Mouse (Mus musculus) lung, embryonic 14.5 days (tissue): ENCODE measurements around the gene Col25a1. TPM values are rescaled to one million over a fixed set of nuclear protein-coding genes. Genes with fewer than 3 reads are reported as not detected.

ENCODE experiments used
- ATAC-seq: fragments of 200-750 bp; cut with Nextera tagmentation; 2 replicates; pipeline ENCODE4 v1.8.0; 2017; ENCODE audit warnings: mild to moderate bottlenecking, moderate TSS enrichment, moderate library complexity; ENCODE audit not compliant: insufficient read depth
- DNase-seq: peaks from one replicate; pipeline ENCODE4 v3.0.0-alpha.2; 2015
- H3K27ac ChIP-seq: fragments of 300-500 bp; sonication (generic); 2 replicates; pipeline ENCODE4 v1.5.1; 2014; ENCODE audit warnings: low read depth, mild to moderate bottlenecking, moderate library complexity
- H3K27me3 ChIP-seq: fragments of 300-500 bp; sonication (generic); 2 replicates; pipeline ENCODE4 v1.6.1; 2014; ENCODE audit warnings: low read length, control low read depth; ENCODE audit not compliant: insufficient read depth
- H3K36me3 ChIP-seq: fragments of 300-500 bp; sonication (generic); 2 replicates; pipeline ENCODE4 v1.6.1; 2014; ENCODE audit warnings: control low read depth; ENCODE audit not compliant: insufficient read depth
- H3K4me1 ChIP-seq: fragments of 300-500 bp; sonication (generic); 2 replicates; pipeline ENCODE4 v1.6.1; 2014; ENCODE audit warnings: antibody characterized with exemption, control low read depth; ENCODE audit not compliant: insufficient read depth
- H3K4me2 ChIP-seq: fragments of 300-500 bp; sonication (generic); 2 replicates; pipeline ENCODE4 v1.6.1; 2014; ENCODE audit warnings: mild to moderate bottlenecking
- H3K4me3 ChIP-seq: fragments of 300-500 bp; sonication (generic); 2 replicates; pipeline ENCODE4 v1.5.1; 2014; ENCODE audit warnings: low read depth, low read length
- H3K9ac ChIP-seq: fragments of 300-500 bp; sonication (generic); 2 replicates; pipeline ENCODE4 v1.6.1; 2014
- H3K9me3 ChIP-seq: fragments of 300-500 bp; sonication (generic); 2 replicates; pipeline ENCODE4 v1.6.1; 2016; ENCODE audit warnings: low read depth, low read length, control low read depth
- CTCF ChIP-seq: IDR thresholded peaks from 2 replicates; pipeline ENCODE4 v1.5.1; 2016; ENCODE audit warnings: antibody characterized with exemption, low read depth
- WGBS: fragments of 180-500 bp; shearing (Covaris S2); extraction: QIAGEN DNeasy Blood & Tissue Kit; methylation state at CpG from one replicate; pipeline ENCODE4 v1.1.7; 2014; 5-methylcytosine and 5-hydroxymethylcytosine counted together
- polyA plus RNA-seq: library from polyadenylated mRNA; unstranded; fragments of >200 nt; fragmentation: Nextera tagmentation; extraction: Ambion mirVana; gene quantifications from 2 replicates; pipeline ENCODE4 v1.2.1, GENCODE M21; 2014

Col25a1 gene
- polyA plus RNA-seq, 1 experiment from 2014 or later: 17.0 TPM

GRCm38 (mm10) chr3:130242647-130243296 lies 111.5 kb downstream of the Col25a1 start:
- H3K9me3 ChIP-seq: no peaks in the 10 kb centered on the region
- no peak overlapping the region for H3K4me3 ChIP-seq
- peak; percentile 42 for DNase-seq
- TF ChIP-seq CTCF: no peak
- H3K27ac ChIP-seq: no peak overlapping the region
- no peaks in the 10 kb centered on the region for H3K36me3 ChIP-seq
- no peaks in the 10 kb centered on the region for H3K27me3 ChIP-seq
- peaks cover 3% of the 10 kb centered on the region; the same call in 1 of the 2 replicates for H3K4me1 ChIP-seq
- H3K9ac ChIP-seq: no peak overlapping the region
- no peak overlapping the region for H3K4me2 ChIP-seq
- WGBS: 54% methylated on average over 8 of the region's 8 CpGs
- ATAC-seq: no peak

DNA sequence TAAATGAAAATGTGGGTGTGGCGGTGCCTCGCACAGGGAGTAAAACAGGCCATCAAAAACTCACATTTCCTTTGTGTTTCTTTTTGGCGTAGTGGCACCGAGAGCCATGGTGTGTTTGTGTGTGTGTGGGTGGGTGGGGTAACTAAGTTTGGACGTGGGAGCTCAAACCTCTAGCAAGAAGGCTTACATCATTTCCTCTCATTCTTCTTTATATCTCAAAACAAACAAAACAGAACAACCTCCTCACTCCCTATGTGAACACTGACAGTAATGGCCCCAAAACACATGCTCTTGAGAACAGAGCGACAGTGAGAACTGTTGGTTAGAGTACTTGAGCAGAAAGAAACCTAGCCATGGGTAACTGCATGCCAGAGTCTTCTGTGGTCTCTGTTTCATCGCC lies 121.1 kb downstream of the Col25a1 start:
- no peaks in the 10 kb centered on the region for H3K36me3 ChIP-seq
- no peak overlapping the region for H3K4me3 ChIP-seq
- TF ChIP-seq CTCF: no peak
- WGBS: 71% methylated on average over 7 of the region's 7 CpGs
- no peaks in the 10 kb centered on the region for H3K9me3 ChIP-seq
- H3K27ac ChIP-seq: no peak overlapping the region
- ATAC-seq: no peak
- no peak for DNase-seq
- no peaks in the 10 kb centered on the region for H3K4me1 ChIP-seq
- H3K9ac ChIP-seq: no peak overlapping the region
- no peaks in the 10 kb centered on the region for H3K27me3 ChIP-seq
- no peak overlapping the region for H3K4me2 ChIP-seq

DNA sequence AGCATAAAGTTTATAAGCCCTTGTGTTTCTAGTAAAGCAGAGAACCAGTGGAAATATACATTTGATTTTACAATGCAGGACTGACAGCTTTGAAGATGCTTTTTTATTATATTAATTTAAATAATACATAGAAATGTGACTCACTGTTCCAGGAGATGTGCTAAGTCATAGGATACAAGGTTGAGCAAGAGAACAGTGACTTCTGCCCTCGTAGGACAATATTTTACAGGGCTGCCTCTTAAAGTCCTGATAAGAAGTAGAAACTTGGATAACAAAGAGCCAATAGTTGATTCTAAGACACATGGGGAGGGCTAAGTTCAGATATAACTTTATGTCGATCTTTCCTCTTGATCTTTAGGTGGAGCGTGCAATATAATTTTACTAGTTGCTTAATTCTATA lies 124.8 kb downstream of the Col25a1 start:
- no peak for TF ChIP-seq CTCF
- Histone ChIP-seq H3K4me1 (no peaks in the 10 kb centered on the region), H3K9ac (no peak overlapping the region), H3K4me2 (no peak overlapping the region), H3K4me3 (no peak overlapping the region), H3K27ac (no peak overlapping the region), H3K36me3 (no peaks in the 10 kb centered on the region), H3K27me3 (no peaks in the 10 kb centered on the region), H3K9me3 (no peaks in the 10 kb centered on the region)
- 59% methylated on average over 3 of the region's 3 CpGs for WGBS
- no peak for ATAC-seq
- no peak for DNase-seq

DNA sequence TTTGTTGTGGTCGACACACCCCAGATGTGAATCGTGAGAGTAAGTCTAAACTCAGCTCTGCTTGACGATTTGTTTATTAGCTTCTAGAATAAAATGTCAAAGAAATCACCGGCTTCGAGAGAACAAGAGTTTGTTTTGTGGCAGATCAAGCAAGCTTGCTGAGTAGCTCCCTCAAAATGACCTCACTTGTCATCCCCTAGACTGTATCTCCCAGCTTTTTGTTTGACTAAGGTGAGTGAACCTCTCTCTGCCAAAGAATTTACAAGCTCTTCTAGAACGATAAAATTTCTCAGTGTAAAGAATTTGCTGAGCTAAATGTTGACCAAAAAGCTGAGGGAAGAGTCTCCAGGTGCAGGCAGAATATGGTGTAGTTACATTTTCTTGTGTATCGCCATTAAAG lies 125.3 kb downstream of the Col25a1 start:
- 37% methylated on average over 7 of the region's 7 CpGs for WGBS
- H3K27me3 ChIP-seq: no peaks in the 10 kb centered on the region

GRCm38 (mm10) chr3:130259670-130260069 lies 128.4 kb downstream of the Col25a1 start:
- no peak overlapping the region for H3K9ac ChIP-seq
- no peak overlapping the region; the same call in 1 of the 2 replicates for H3K27ac ChIP-seq
- no peaks in the 10 kb centered on the region for H3K27me3 ChIP-seq

More for the DNA sequence above, 125.3 kb downstream of the Col25a1 start:
- Histone ChIP-seq H3K36me3 (no peaks in the 10 kb centered on the region), H3K27ac (no peak overlapping the region), H3K9ac (no peak overlapping the region), H3K4me2 (no peak overlapping the region), H3K4me1 (no peaks in the 10 kb centered on the region), H3K4me3 (no peak overlapping the region), H3K9me3 (no peaks in the 10 kb centered on the region)
- ATAC-seq (no peak), DNase-seq (no peak)
- TF ChIP-seq CTCF: no peak

GRCm38 (mm10) chr3:130260316-130260715 lies 129.0 kb downstream of the Col25a1 start:
- Histone ChIP-seq H3K9ac (no peak overlapping the region), H3K4me2 (no peak overlapping the region), H3K4me1 (no peaks in the 10 kb centered on the region), H3K27me3 (no peaks in the 10 kb centered on the region), H3K36me3 (no peaks in the 10 kb centered on the region), H3K4me3 (no peak overlapping the region), H3K27ac (no peak overlapping the region), H3K9me3 (no peaks in the 10 kb centered on the region)
- 32% methylated on average over 2 of the region's 2 CpGs for WGBS
- DNase-seq (peak; percentile 80), ATAC-seq (peak; percentile 90)
- no peak for TF ChIP-seq CTCF

More at GRCm38 (mm10) chr3:130259670-130260069, 128.4 kb downstream of the Col25a1 start:
- Histone ChIP-seq H3K4me2 (no peak overlapping the region), H3K36me3 (no peaks in the 10 kb centered on the region), H3K4me3 (no peak overlapping the region), H3K4me1 (no peaks in the 10 kb centered on the region), H3K9me3 (no peaks in the 10 kb centered on the region)
- peak; percentile 45 for TF ChIP-seq CTCF
- ATAC-seq (no peak; the same call in 1 of the 2 replicates), DNase-seq (no peak)
- WGBS: 81% methylated on average over 2 of the region's 2 CpGs

- no peaks in the 10 kb centered on the region for H3K27me3 ChIP-seq
- H3K4me2 ChIP-seq: no peak overlapping the region
- H3K4me1 ChIP-seq: no peaks in the 10 kb centered on the region
- TF ChIP-seq CTCF: no peak
- no peak overlapping the region for H3K9ac ChIP-seq
- H3K4me3 ChIP-seq: no peak overlapping the region
- H3K27ac ChIP-seq: no peak overlapping the region
- no peak for ATAC-seq
- no peaks in the 10 kb centered on the region for H3K9me3 ChIP-seq
- no peak for DNase-seq
- 72% methylated on average over 9 of the region's 9 CpGs for WGBS
- no peaks in the 10 kb centered on the region for H3K36me3 ChIP-seq
Measured at GRCm38 (mm10) chr3:130265104-130265503, 133.8 kb downstream of the Col25a1 start.
